Mouse (Mus musculus) gastrocnemius, adult 18-20 months (tissue): ENCODE data around the gene Kcnq5. TPM values are rescaled to one million over a fixed set of nuclear protein-coding genes. Genes with fewer than 3 reads are reported as not detected.

Experiments used
- DNase-seq: peaks from one replicate; pipeline ENCODE4 v3.0.0; 2021; ENCODE audit warnings: low spot score
- long read RNA-seq, 2 experiments: library from polyadenylated mRNA; stranded (forward); transcript quantifications; one replicate each; pipeline ENCODE4 v2.0.0; 2021
- total RNA-seq, 2 experiments: library from RNA; stranded (reverse); gene quantifications; 2 replicates each; pipeline ENCODE4 v1.2.3; 2021

Kcnq5 gene
- 10 to 100 TPM; 14.4 to 22.8 TPM for total RNA-seq
- long read RNA-seq, experiment 1, partial matches to known transcripts: 3 of 5 reads
- long read RNA-seq, experiment 1, other reads (novel, unspliced or antisense): 2 of 5 reads
- long read RNA-seq, experiment 2, partial matches to known transcripts: 11 of 21 reads
- long read RNA-seq, experiment 2, other reads (novel, unspliced or antisense): 10 of 21 reads

DNA sequence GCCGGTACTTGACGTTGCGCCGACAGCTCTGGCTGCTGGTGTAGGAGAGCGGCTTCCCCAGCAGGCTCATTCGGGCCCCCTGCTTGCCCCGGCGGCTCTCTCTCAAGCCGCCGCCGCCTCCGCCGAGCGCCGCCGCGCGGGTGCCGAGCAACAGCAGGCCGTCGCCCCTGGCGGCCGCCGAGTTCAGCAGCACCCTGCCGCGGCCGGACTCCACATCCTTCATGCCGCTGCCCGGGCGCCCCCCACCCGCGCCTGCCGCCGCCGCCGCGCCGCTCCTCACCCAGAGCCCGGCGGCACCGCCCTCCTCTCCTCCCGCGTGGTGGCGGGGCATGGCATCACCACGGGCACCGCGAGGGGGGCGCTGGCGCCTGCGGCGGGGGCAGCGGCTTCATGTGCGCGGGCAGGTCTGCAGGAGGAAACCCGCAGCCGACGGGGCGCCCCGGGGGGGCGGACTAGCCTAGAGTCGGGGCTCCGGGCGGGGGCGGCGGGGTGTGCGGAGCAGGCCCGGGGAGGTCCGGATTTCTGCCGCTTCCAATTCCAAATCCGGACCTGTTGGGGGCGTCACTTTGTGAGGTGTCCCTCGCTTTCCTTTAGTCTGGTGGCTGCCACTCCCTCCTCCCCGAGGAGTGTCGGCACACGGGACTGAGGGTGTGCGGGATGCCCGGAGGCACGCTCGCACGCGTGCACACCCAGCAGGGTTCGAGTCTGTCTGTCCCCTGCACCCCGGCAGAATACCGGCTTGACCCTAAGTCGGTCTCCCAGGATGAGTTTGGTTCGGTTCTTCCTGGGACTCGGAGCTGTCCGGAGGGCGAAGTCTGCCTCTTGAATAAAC, at the start of gene Kcnq5:
TSS of gene Kcnq5 (minus strand) at position 692 of the 832 bp plus-strand sequence.
- peak; percentile 48 for DNase-seq

DNA sequence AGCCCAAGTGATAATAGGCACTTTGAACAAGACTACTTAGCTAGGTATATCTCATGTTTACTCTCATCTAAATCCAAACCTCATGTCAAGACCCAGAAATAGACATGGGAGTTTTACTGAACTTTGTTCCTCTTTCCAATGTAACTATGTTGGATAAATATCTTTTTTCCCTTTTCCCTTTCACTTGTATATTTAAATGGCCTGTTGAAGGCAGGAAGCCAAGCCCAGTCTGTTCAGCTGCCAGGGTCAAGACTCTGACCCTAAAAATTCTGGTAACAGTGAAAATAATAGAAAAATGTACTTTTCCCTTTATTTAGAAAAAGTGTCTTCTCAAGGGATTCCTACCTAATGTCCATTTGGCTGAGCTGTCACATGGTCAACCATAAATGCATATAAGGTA, 18.0 kb upstream of the Kcnq5 start:
- no peak for DNase-seq

DNA sequence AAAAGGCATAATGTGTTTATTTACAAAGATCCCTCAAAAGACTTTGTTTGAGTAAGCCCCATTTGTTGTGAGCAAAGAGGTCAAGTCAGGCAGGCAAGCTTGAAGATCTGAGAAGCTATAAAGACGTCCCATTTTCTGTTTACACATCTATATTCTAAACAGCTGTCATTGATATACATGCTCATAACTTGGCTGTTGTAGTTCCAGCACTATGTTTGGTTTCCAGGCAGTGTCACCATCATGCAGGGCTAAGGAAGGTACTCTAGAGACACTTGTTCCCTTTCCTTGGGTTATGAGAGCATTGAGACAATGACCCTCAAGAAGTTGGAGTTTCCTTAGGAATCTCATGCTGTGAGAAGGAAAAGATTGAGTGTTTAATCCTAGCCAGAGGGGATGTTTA, 17.6 kb upstream of the Kcnq5 start:
- no peak for DNase-seq

DNA sequence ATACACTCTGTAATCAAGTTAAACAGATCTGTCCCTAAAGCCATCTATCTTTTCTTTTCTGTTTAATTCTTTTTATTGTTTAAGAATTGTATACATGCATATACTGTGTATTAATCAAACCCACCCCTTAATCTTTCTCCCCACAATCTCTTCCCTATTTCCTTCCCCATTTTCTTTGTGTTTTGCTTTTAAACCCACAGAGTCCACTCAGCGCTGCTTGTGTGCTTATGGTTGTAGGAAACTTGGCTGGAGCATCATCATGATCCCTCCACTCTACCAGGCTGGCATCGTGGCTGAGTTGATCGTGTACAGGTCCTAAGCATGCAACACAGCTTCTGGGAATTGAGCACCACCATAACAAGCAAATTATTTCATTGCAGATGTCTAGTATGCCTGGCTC, 12.3 kb upstream of the Kcnq5 start:
- no peak for DNase-seq

DNA sequence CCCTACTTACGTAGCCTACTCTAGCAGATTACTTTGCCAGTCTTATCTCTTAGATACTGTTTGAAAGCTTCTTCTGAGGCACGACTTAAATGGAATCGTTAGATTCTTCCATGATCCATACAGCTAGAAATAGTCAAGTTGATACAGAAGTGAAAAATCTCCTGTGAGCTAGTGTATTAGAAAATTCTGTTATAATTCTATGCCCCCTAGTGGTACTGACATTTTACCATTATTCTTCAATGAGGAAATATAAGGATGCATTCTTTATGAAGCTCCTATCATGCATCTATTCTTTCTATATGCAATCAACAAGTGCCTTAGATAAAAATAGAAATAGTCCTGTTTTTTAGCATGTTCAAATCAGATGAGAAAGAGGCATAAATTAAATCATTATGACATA, 5.4 kb upstream of the Kcnq5 start:
- DNase-seq: no peak

DNA sequence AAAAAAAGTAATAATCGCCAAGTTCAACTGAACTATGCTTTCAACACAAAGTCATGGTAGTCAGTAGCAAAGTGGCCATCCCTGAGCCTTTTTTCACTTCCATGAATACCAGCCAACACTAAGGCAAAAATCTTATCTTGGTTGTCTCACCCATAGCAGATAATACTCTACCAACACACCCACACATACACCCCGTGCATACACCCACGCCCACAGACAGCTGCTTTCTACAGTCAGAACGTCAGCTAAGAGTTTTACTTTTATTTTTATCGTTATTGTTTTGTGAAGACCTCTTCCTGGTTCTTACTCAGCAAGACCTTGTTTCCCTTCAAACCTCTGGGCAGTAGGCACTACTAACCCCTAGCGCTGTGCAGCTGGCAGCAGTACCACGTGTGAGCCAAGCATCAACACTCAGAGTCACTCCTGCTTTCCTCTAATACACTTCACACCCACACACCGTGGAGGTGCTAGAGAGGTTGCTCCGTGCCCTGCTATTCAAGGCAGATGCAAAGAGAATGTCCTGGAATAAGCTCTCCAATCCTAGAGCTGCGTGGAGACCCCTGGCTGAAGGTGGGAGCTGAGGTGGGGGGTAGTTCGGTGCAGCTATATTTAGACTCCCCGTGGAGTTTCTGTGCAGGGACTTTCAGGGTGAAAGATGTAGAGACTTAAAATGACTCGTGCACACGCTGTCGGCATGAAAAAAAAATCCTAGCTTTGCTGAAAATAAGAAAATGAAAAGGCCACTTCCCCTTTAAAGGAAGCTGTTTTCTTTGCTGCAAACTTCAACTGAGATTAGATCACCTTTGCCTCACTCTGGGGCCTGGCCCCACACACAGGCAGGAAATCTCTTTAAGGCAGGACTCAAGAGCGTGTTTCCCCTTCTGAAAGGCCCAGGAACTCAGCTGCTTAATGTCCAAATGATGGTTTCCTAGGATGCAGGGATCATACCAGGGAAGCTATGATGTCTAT, 1.4 kb upstream of the Kcnq5 start:
- DNase-seq: no peak

DNA sequence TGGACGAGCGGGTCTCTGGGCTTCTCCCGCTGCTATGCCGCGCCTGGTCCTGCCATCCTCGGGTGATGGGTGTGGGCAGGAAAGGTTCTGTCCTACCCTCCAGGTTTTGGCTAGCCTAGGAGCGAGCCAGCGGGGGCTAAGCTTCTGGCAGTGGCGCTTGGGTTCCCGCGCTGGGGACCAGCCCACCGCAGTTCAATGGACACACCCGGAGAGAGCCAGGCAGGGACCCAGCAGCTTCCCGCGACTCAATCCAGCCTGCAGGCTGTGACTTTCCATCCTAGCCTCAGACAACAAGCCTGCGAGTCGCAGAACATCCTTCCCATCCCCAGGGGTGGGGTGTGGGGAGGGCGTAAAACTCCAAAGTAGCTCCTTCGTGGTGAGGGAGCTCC, 335 bp upstream of the Kcnq5 start:
- DNase-seq: no peak

DNA sequence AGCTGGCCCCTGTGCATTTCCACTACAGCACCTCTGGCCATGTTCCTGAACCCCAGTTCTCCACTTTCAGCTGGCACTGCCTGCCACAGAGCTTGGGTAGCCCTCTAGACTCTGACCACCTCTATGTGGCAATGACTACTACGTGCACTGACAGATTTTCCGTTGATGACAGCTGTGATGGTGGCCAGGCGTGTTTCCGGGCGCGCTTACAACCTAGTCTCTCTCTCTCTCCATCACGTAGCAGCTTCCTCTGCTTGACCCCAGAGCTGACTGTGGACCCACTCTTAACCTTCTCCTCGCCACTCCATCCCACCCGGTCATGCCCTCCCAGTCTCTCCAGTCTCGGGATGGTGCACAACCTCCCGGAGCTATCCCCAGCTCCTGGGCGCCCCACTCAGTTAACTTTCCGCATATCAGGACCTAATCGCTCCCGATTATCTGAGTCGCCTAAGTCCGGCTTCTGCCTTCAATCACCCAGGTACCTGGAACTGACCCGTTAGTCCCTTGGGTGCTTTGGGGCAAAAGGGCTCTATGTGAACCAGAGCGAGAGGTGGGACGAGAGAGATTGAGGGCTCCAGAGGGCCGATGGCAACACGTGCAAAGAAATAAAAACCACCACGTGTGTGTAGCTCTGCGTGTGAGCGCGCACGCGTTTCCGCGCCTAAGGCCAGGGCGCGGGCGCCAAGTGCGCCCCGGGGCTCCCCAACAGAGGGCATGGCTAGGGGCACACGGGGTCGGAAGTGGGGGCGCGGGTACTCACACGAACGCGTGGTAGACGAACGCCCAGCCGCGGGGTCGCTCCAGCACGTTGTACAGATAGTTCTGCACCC, 1.1 kb downstream of the Kcnq5 start:
- peak; percentile 24 for DNase-seq

DNA sequence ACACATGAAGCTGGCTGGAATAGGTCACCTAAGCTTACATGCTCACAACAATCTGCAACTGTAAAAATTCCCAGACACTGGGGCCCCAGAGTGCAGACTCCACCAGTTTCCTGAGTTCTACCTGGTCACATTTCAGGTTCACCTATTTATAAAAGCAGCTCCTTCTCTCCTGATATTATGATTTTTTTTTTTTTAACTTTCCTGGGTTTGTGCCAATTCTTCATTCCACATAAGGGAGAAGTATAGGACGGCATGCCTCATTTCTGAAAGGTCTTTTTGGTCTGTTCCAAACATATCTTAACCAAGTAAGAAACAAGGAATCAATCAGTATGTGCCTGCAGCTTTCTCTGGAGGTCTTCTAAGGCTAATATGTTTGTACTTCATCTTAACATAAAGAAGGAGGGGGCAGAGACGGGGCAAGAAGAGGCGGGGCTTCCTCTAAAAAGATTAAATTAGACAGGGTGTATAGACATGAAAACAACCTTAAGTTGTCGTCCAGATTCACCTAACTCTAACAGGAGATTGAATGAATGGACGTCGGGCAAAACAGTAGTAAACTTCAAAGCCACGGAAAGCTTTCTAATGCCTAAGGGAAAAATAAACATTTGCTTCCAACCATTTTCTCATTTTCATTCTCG, 2.0 kb downstream of the Kcnq5 start:
- DNase-seq: no peak

DNA sequence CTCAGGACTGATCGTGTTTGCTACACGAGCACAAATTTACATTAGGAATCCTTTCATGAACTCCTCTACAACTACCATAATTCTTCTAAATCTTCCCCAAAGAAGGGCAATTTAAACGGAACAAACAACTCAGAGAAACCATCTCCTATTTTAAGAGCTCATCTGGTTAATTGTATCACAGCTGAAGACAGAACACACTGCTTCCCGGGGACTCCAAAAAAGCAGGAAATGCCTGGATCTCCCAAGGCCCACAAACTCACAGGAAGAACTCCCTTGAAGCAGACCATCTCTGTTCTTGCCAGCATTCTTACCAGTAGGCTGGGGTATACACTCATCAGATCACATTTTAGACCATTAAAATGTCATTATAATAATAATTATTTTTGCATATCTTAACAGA, 3.7 kb downstream of the Kcnq5 start:
- no peak for DNase-seq

DNA sequence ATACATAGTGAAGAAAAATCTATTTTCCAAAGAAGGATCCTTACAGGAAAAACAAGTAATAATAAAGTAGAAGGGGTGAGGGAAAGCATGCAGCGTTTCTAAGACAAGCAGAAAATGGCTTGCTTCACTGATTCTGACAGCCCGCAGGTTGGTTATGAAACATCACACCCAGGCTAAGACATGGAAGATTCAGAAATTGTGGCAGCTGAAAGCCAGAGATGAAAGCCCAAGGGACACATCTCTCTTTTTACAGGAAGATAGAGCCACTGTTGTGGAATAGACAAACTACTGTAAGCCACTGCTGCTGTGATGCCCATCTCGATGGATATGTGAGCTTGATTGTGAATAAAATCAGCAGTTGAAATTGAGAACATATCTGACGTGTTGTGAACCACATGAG, 20.9 kb downstream of the Kcnq5 start:
- DNase-seq: no peak

DNA sequence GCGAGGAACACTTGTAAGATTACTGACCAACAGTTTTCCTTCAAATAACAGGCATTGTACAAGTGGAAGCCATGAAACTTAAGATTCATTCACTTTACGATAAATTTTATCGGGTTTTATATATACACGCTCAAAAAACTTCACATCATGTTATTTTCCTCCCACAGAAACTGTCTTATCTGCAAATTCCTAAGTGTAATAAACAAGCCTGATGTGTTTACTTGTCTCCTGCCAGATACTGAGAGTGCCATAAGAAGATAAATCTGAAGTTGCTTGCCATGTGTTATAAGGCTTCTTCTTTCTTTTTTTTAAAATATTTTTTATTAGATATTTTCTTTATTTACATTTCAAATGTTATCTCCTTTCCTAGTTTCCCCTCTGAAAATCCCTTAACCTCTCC, 34.6 kb downstream of the Kcnq5 start:
- DNase-seq: no peak

DNA sequence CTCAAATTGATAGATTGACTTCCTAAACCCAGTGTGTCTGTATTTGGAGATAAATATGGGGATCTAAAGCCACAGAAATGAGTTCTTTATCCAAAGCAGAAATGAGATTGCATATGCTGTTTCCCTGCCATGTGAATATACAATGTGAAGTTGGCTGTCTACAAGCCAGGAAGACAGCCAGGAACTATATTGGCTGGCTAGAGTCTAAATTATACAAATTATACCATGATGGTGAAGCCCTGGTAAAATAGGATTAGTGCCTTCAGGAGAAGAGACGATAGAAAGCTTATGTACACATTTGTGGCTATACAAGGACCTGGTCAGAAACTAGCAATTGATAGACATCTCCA, 38.5 kb downstream of the Kcnq5 start:
- no peak for DNase-seq

DNA sequence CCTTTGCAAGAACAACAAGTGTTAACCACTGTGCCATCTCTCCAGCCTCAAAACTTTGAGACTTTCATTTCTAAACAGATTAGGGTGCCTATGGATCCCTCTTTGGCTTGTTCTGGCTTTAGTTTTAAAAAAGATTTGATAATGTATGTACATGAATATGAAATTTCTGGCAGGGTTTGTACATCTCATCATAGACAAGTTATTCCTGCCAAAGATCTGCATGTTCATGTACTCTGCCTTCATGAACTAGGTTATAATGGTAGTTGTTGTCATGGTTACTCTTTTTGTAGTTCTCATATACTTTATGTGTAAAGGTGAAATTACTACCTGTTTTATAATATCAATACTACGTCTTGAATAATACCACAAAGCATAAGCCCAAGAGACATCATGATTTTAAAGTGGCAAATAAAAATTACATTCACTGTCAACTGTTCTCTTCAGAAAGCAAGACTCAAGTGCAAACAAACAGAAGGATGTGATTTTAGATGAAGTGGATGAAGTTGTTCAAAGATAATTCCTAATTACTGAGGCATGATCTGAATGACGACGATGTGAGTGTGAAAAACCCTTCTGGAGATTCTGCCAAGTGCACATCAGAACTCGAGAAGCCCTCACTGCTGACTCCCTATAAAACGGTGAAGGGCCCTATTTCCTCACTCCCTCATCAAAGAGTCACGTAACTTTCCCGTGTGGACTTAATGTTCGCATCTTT, 39.0 kb downstream of the Kcnq5 start:
- DNase-seq: no peak

DNA sequence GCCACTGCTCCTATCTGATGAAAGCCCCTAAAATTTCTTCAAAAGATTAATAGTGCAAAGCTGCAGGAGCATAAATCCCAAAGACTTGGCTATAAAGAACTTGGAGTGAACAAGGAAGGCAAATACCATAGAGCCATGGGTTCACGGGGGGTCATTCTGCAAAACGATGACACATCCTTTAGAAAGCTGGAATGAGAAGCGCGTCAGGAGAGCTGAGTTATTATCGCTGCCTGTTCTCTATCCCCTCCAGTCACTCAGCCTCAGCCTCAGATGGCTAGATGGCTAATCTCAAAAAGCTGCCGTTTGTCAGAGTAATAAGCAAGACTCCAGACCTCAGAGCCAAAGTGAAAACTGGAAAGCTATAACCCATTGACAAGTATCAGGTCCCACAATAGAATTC, 42.5 kb downstream of the Kcnq5 start:
- DNase-seq: no peak

DNA sequence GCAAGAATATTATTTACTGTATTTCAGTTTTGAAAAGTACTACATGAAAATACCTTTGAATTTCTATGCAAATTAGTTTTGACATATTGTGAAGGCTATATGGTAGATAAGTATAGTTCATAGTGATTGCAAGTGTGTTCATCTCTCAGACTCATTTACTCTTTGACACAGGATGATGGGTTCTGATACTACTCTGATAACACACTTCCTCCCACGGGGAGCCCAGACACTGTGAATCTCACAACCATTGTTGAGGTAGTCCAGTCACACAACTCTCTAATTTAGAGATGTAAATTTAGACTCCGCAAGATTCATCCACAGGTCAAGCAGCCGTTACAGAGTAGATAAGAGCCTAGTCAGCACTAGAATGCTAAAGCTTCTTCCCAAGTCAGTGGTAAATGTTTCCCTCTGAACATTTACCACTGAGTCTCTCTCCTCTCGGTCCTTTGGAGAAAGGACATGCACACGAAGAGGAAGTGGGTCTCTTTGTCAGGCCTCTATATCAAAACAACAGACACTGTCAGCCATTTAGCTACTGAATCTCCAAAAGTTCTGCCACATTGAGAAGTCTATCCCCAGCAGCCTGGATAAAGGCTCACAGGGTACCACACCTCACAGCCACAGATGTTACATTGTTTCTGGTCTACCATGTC, 65.5 kb downstream of the Kcnq5 start:
- no peak for DNase-seq

DNA sequence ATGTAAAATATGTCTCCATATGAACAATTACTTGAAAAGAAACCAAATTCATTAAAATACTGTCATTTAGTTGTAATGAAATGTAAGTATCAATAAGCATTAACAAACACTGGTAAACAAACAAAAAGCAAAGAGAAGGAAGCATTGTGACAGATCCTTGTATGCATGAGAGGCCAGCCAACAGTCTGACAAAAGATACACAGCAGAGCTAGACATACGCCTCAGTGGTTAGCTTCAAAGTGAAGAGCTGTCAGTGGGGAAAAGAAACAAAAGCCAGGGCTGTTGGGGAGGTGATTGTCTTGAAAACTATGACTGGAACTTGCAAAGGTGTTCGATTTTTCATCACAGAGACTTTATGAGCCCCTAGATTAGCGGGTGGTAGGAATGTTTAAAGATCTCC, 78.0 kb downstream of the Kcnq5 start:
- no peak for DNase-seq

DNA sequence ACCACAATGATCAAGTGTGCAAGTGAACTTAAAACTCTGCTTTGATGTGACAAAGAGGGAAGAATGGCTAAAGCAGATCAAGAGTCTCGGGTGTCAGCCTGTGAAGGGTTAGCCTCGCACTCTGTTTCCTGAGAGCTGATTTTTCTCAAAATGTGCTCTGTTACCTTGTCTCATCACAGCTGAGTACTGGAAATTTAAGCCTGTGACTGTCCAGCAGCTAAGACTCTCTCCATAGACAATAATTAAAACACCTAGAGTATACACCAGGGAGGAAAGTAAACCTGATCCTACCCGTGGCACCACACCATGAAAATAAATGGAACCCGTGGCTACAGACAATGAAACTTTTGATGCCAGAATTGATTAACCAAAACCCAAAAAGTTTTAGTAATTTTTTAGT, 90.9 kb downstream of the Kcnq5 start:
- no peak for DNase-seq

DNA sequence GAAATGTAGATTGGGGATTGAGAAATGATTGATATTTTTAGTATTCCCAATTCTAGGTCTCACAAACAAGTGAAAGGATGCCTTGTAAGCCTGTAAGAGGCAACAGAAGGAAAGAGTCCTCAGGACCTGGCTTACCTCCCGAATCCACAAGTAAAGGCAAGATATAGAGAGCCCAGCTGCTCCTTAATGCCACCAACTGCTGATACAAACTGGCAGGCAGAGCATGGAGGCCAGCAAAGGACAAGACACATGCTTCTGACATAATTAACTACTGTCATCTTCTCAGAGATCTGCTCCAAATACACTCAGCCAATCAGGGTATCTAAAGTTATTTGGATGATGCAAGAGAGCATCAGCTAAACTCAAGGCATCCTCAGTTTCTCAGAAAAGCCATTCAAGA, 93.3 kb downstream of the Kcnq5 start:
- DNase-seq: no peak

DNA sequence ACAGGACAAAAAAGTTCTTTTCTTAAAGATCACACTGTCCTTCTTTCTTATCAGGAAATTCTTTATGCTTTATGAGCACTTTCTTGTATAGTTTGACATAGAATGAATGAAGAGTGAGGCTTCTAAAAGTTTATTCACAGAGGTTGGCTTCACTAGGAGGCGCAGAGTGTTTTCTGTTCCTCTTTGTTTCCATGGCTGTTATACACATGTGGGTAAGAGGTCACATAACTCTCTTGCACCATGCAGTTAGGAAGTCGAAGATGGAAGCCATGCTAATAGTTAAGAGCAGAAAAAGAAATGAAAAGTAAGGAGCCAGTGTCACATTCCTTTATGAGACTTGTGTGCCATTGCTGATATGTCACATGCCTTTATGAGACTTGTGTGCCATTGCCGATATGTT, 105.3 kb downstream of the Kcnq5 start:
- no peak for DNase-seq
